Mouse (Mus musculus) central nervous system, embryonic 14 days (tissue): Measurements from ENCODE around the gene Kcnh8. TPM values are rescaled to one million over a fixed set of nuclear protein-coding genes. Genes with fewer than 3 reads are reported as not detected.

Experiments used
- polyA plus RNA-seq: library from polyadenylated mRNA; depleted of rRNA; stranded (reverse); fragments of >200 nt; gene quantifications from 2 replicates; pipeline ENCODE4 v1.2.3, GENCODE M21; 2012; rRNA removed

The Kcnh8 gene
- polyA plus RNA-seq: 5.2 TPM in 2 replicates

DNA sequence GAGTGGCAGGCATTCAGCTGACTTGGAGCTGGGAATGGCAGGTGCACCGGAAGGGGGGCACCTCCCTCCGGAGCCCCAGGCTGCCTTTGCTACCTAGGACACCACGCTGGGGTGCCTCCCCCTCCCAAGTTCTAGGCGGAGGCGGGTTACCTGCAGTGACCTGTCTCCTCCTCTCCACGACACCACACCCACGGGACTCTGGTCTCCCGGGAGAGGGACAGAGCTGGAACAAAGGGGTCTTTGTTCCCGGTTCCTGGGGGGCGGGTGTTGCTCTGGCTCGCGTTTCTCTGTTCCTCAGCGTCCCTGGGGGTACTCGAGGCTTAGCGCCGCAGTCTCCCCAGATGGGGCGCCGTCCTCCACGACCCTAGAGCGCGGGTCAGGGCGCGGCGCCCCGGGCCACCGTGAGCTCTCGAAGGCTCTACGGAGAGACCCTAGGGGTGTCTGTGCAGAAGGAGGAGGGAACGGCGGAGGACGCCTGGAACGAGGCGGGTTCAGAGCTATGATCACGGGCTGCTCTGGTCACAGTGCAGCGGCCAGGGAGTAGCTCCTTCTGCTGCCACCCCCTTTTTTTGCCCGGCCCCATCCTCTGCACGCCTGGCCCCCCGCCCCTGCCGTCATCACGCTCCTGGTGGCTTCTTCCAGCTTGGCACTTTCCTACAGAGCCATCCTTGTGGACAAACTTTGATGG, at the start of gene Kcnh8:
Kcnh8 (plus strand) TSS at position 617 of the 688 bp plus-strand sequence.

